Mouse (Mus musculus): Measurements from ENCODE around the gene Sipa1l3.

Gene Sipa1l3

DNA sequence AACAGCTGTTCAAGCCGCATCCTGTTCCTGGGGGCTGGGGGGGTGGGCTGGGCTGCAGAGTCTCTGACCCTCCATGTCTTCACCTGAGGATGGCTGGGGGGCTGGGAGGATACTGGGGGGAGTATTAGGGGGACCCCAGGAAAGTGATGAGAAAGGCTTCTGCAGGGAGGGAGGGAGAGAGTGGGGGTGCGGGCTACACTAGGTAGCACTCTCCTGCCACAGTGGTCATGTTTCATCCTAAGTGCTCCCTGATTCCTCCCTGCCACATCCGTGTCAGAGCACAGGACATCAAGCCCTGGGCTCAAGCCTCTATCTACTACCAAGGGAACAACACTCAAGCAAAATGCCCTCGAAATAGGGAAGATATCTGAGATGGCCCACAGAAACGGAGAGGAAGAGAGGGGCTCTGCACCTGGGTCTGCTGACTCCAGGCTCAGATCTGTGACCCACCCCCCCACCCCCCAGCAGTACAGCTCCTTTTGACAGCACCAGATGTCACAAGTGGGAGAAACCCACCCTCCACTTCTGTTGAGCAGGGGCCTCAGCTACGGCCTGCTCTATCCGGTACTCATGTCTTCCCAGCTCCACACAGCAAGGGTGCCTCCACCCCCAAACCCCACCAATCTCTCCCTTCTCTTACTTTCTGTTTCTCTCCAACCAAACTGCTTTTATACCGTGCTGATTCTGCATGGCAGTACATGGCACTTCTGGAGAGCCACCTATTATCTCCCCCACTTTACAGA, 106.4 kb downstream of the Sipa1l3 start:
- no peak for DNase-seq (ENCODE audit: low spot score in 2 of 2)

- DNase-seq (ENCODE audit: low spot score in 2 of 2), result no peak
These were observed 107.1 kb downstream of the Sipa1l3 start for GRCm38 (mm10) chr7:29411216-29411816.

DNA sequence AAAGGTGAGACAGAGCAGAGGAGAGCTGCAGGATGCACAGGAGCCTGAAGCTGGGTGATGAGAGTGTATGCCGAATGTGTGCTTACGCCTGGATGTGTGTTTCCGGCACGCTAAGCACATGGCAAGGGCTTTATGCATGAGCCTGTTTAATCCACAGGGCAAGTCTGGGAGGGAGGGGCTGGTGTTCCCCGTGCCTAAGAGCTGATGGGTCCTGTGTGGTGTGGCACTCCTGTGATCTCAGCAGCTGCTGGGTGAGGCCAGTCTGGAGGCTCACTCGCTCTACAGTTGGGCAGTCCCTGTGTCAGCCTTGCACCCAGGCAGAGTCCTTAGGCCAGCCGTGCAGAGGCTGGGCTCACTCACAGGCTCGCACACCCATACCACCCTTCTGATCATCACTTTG, 108.0 kb downstream of the Sipa1l3 start:
- no peak for DNase-seq (ENCODE audit: low spot score in 2 of 2)

GRCm38 (mm10) chr7:29406855-29407254, 111.6 kb downstream of the Sipa1l3 start:
- no peak for DNase-seq (ENCODE audit: low spot score in 2 of 2)

DNA sequence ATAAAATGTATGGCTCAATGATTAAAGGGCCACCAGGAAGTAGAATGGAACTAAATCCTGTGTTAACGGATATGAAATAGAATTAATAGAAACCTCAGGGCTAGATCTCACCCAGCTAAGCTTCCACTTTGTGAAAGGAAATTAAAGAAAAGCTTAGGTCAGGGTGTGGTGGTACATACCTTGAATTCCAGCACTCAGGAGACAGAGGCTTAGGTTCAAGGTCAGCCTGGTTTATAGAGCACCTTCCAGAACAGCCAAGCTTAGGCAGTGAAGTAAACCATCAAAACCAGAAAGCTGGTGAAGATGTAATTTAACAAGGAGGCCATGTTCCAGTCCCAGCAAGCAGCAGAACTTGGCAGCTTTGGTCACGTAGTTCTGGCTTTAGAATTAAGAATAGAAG, 114.3 kb downstream of the Sipa1l3 start:
- no peak for DNase-seq (ENCODE audit: low spot score in 2 of 2)

- DNase-seq (ENCODE audit: low spot score in 2 of 2), result no peak
These were observed 116.4 kb downstream of the Sipa1l3 start for GRCm38 (mm10) chr7:29402015-29402414.

- DNase-seq (ENCODE audit: low spot score in 2 of 2), result no peak
These were observed 118.0 kb downstream of the Sipa1l3 start for GRCm38 (mm10) chr7:29400451-29400850.

DNA sequence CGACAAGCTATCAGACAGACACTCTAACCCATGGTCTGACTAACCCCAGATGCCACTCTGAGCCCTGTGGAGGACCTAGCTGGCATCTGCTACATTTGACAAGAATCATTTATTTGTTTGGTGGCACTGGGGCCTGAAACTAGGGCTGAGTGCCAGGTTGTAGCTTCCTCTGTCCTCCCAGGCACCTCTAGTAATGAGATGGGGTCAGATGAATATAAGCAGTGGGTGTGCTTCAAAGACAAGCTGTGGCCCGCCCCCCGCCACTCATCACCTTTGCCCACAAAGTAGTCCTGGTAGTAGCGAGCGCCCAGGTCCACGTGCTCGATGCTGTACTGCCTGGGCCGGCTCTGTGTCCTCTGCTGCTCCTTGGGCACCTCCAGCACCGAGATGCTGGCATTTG, 119.4 kb downstream of the Sipa1l3 start:
- no peak for DNase-seq (ENCODE audit: low spot score in 2 of 2)

GRCm38 (mm10) chr7:29397486-29397885, 121.0 kb downstream of the Sipa1l3 start:
- DNase-seq (ENCODE audit: low spot score in 2 of 2), result no peak

- DNase-seq (ENCODE audit: low spot score in 2 of 2), result no peak
These were observed 121.5 kb downstream of the Sipa1l3 start for GRCm38 (mm10) chr7:29396943-29397340.

DNA sequence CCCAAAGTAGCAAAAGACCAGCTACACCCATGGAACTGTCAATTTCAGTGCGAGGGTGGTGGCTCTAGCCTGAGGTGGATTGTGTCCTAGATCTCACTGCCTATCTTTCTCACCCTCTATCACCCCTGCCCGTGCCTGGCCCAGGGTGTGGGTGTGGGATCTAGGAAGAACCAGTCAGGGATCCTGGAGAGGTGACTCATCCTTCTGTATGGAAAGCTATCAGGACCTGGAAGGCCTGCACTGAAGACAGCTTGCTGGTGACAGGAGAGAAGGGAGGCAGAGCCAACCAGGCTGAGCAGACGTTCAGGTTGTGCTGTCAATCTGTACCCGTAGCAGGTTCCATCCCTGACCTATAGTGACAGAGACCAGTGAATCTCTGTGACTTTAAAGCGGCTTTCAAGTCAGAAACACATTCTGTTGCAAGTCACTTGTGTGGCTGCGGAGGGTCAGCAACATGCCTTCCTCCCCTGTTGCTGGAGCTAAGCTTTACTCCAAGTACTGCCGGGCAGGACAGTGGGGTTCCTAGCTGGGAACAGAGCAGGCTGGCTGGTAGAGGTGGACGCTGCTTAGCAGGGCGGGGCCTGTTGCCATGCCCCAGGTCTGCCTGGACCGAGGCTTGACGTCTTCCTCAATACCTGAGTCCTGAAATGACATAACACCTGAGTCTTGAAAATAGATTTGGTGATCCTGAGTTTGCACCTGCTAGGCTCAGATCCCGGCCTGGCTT, 122.1 kb downstream of the Sipa1l3 start:
- no peak for DNase-seq (ENCODE audit: low spot score in 2 of 2)

DNA sequence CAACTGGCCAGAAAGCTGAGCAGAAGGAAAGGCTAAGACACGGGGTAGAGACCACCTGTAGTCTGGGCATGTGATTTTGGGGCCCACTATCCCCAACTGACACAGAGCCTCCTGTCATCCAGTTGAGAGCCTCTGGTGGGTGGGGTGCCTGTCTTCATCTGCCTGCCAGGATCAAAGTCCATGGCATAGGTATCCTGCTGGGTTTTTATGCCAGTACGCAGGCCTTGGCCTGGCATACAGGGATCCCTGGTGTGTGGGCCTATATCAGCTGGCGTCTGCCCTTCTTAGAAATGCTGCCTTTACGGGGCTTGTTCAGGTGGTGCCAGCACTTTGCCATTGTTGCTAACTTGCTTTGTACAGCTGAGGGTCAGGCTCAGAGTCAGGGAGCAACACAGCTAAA, 123.3 kb downstream of the Sipa1l3 start:
- DNase-seq (ENCODE audit: low spot score in 2 of 2), result no peak

DNA sequence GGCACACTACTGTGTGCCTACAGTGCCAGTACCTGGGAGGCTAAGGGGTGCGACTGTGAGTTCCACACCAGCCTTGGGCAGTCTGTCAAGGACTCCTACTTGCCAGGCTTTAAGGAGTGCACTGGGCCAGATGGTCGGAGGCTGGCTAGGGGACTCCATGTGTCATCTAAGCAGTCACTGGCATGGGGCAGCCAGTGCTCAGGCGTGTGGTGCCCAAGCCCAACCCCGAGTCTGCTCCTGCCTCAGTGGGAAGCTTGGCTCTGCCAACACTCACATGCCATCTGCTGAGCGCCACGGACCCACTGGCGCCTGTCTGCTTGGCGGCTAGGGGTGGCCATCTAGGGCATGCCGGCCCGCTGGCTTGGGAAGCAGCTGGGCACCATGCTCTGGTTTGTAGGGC, 125.1 kb downstream of the Sipa1l3 start:
- no peak for DNase-seq (ENCODE audit: low spot score in 2 of 2)

GRCm38 (mm10) chr7:29392805-29393204, 125.6 kb downstream of the Sipa1l3 start:
- no peak for DNase-seq (ENCODE audit: low spot score in 2 of 2)

DNA sequence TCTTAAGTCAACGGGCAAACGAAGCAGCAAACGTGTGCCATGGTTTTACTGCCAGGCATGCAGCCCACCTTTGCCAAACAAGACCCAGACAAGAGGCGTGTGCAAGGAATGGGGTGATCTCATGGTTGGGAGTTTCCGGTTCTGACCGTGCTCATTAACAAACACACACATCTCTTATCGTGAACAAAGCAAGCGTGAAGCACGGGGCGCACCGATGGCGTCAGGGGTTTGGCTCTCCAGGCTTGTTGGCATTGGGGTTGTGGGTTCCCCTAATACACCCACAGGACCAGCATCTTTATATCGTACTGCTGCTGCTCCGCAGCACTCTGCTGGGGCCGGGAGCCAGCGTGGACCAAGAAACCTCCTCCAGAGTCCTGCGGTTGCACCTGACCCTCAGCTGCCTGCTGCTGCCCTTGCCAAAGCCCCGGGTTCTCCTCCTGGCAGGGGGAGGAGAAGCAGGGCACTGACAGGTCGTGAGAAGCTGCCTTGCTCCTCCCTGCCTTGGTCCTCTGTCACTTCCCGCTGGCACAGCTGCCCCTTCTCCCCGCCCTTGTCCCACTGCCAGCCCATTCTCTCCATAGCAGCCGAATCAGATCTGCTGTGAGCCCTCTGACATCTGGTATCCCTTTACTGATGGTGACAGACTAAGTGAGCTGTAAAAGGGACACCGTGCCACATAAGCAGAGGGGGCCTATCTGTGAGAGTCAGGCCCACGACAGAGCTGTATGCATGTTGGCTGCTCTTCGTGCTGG, 126.5 kb downstream of the Sipa1l3 start:
- DNase-seq (ENCODE audit: low spot score in 2 of 2), result no peak

DNA sequence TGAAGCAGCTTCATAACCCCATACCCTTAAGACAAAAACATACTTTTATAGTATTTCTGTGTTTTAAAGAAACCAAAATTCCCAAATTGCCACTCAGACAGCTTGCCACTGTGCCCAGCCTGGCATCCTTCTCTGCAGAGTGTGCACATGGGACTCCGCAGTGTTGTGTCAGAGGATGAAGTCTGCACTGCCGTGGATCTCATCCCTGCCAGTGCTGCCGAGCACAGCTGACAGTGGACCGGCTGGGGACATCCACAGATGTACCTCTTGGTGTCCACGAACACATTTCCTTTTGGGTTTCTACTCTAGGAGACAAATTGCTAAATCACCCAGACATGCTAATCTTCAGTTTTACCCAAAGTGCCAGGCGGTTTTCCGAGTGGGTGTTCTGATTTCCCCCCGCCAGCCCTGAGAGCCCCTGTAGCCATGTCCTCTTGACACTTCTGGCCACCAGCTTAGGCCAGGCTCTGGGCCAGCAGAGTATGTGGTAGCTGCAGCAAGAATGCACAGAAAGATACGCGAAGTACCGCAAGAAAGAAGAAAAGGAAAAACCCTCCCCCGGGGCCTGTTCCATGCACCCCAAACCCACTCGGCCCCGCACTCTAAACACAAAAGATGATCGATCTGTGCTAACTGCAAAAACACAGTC, 127.2 kb downstream of the Sipa1l3 start:
- no peak for DNase-seq (ENCODE audit: low spot score in 2 of 2)

- no peak for DNase-seq (ENCODE audit: low spot score in 2 of 2)
These were observed 128.2 kb downstream of the Sipa1l3 start for GRCm38 (mm10) chr7:29390234-29390633.

- no peak for DNase-seq (ENCODE audit: low spot score in 2 of 2)
These were observed 130.8 kb downstream of the Sipa1l3 start for GRCm38 (mm10) chr7:29387524-29388068.

GRCm38 (mm10) chr7:29386349-29386748, 132.1 kb downstream of the Sipa1l3 start:
- no peak for DNase-seq (ENCODE audit: low spot score in 2 of 2)

DNA sequence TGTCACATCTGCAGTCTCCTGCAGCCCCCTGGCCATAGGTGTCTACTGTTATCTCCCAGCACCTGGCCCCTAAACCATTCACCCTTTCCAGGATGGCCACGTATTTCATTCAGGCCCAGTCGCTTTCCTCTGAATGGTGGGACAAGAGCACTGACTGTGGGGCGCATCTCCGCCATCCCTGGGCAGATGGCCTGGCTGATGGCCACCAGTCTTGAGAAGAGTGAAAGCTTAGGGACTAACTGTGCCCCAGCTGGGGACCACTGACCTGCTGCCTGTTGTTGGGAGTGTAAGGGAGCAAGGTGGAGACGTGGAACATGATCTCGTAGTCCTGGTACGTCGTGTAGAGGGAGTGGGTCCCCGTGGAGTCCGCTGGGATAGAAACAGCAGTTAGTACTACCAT, 132.7 kb downstream of the Sipa1l3 start:
- no peak for DNase-seq (ENCODE audit: low spot score in 2 of 2)

GRCm38 (mm10) chr7:29383255-29383654, 135.2 kb downstream of the Sipa1l3 start:
- DNase-seq (ENCODE audit: low spot score in 2 of 2), result peak; percentile 56 to 65
